Mouse (Mus musculus) embryonic stem cell, embryonic (primary cell): ENCODE results near the gene Epb41l3.

Source experiments
- CTCF ChIA-PET, 4 experiments: fragments of 300-600 bp in 2 of 4; fragments of 350-600 bp in 2 of 4; sonication (Branson Sonifier 250); formaldehyde crosslinking; loops; one replicate each; lab custom pipeline; 2022; ENCODE audit warnings: inconsistent platforms in 2 of 4; lab: Charles Lee
- POLR2A ChIA-PET, 4 experiments: fragments of 300-600 bp in 2 of 4; fragments of 350-600 bp in 2 of 4; sonication (Branson Sonifier 250); formaldehyde crosslinking; loops; one replicate each; lab custom pipeline; 2022; ENCODE audit warnings: antibody characterized with exemption in 4 of 4, inconsistent platforms in 1 of 4; lab: Charles Lee

Epb41l3 gene

DNA sequence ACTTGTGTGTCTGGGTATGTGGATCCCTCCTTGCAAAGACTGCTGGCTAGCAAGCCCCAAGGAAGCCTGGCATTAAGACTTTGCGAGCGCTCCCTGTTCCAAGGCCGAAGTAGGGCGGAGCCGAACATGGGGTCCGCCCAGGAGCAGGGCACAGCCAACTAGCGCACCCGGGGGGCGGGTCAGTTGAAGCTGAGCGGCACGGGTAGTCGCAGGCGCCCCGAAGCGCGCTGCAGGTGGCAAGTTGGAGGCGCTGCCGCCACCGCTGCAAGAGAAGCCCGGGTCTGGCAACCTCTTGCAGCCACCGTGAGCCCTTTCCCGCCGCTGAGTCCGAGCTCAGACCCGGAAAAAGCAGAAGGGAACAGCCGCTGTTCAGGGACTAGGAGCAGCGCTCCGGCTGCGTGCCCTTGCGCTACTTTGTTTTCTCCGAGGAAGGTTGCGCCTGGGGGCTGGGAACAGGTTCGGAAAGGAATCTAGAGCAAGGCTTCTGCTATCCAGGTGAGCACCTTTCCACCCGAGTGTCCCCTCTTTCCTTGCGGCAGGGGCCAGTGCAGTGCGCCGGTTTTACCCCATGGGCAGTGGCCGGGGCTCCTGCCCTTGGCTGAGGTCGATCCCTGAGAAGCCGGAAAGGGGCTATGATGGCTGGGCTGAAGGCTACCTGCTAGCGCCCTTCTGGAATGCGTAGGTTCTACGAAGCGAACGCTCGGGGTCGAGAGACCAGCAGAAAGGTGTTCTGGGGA, at the start of gene Epb41l3:
TSS of gene Epb41l3 (plus strand) at position 183 of the 737 bp plus-strand sequence.
- CTCF ChIA-PET, result interaction anchor here in 1 of 4 experiments (0.6 kb wide), 1 partner anchor 1569 kb away, joined by 4 read pairs; no protein-coding TSS in a partner anchor
- POLR2A ChIA-PET, result no interaction called here

DNA sequence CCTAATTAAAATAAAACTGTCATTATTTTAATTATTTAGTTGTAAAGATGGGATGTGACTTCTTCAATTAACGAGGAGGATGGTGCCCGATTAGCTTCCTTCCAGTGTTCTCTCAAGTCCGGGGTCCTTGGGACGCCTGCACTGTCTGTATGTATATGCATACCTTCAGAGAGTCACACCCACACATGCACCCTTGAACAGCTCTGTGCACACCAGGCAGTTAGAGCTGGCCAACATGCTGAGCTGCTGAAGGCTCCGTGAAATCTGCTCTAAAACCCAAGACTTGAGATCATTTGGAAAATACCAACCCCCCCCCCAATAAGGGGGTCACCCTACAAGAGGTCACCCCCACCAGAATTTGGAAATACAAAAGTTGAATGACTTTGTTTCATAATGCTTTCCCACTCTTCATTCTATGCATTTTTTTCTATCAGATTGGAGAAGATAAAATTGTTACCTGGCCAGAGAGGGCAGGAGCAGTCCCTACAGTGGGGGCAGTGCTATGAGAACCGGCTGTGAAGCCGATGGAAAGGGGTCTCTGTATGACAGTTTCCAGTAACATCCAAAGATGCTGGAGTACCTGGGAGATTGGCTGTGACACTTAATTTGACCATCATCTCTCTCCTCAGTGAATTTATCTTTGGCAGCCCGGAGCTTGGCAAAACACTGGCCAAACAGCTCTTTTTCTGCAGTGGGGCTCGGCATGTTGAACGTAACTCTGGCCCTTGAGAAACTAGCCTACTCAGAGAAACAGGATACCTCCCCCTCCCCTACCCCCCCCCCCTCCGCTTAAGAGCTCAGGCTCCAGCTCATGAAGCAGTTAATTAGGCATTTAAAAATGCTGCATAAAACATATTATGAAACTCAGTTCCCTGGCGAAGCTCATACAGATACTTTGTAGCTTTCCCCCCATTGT, 36.5 kb upstream of the Epb41l3 start:
- POLR2A ChIA-PET, result no interaction called here
- CTCF ChIA-PET, result interaction anchor here in 1 of 4 experiments (0.6 to 0.8 kb wide), 4 partner anchors 13 to 830 kb away, joined by 3 to 5 read pairs (median 4); no protein-coding TSS in a partner anchor

DNA sequence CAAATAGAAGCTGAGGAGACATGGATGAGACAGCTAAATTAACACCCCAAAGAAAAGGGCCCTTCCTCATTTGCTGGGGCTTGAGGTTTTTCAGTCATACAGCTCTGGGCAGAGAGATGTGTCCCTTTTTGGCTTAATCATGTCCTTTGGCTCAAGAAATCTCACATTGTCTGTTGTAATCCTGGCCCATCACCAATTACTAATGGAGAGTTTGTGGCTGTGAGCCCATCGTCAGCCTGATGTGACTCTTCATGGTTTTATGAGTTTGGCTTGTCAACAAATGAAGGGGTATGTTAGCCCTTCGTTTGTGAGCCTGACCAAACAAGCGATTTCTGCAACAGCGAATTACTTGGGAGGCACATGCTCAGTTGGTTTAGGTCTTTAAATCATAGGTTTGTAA, 34.0 kb upstream of the Epb41l3 start:
- ChIA-PET CTCF (no interaction called here), POLR2A (no interaction called here)

DNA sequence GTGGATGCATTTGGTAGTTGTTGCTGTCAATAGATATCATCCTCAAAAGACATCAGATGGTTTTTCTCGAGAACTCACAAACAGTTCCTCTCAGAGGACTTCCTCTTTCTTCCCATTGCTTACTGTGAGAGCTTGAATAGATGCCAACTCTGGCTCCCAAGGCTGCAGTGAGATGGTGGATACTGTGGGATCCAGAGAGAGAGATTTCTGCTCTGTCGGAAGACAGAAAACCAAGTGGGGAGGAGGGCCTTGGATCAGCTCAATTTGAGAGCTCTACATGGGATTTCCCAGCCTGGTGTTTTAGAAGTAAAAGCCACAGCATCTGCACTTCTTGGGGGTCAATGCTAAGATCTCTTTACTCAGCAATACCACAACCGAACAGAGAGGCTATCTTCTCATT, 26.7 kb upstream of the Epb41l3 start:
- ChIA-PET CTCF (no interaction called here), POLR2A (no interaction called here)

DNA sequence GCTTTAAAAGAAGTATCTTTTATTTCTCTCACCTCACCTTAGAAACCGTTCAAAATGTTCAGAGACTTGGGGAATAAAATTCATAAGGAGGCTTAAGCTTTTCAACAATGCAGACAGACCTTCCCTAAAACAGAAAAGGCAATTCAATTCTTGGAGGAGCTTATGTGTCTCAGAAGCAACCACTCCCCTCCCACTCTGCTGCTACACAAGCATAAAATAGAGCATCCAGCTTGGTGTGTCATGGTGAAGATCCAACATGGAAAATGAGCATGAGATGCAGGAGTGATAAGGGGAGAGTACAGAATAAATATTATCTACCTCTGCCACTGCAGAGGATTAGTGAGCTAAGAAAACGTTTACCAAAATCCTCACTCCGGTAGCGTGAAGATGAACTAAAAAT, 21.5 kb upstream of the Epb41l3 start:
- POLR2A ChIA-PET, result interaction anchor here in 2 of 4 experiments (0.6 kb wide), 2 partner anchors 12 to 95 kb away, joined by 3 to 9 read pairs; no protein-coding TSS in a partner anchor
- CTCF ChIA-PET, result no interaction called here

DNA sequence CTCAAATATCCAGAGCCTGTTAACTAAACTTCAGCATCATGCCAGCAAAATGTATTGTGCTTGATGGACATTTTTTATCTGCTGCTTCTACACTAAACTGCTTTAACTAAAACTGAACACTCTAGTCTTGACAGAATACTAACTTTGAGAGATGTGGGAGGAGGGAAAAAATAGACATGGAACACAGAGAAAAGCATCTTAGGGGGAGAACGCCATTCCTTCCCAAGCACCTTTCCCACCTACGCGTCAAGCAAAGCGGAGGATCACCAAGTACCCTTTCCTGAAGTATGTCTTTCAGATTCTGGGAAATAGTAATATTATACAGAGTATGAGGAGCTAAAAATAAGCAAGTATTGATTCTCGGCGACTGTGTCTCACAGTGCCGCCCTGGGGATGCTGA, 15.7 kb upstream of the Epb41l3 start:
- POLR2A ChIA-PET, result no interaction called here
- CTCF ChIA-PET, result no interaction called here

DNA sequence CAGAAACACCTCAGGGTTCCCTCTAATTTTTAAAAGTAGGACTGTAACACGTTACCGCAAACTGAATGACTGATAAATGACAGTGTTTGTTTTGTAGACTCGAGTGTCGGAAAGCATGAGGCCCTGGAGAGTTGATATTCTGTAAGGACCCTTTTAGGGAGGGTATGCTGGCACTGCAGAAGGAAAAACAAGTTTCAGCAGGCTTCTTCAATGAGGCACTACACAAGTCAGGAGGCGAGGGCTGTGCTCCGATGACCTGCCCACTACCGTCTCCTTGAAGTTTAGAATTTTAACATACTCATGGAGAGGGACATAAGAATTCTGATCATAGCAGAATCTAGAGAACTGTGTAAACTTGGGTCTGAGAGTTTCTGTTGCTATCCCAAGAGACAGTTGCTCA, 15.1 kb upstream of the Epb41l3 start:
- ChIA-PET POLR2A (no interaction called here), CTCF (no interaction called here)

DNA sequence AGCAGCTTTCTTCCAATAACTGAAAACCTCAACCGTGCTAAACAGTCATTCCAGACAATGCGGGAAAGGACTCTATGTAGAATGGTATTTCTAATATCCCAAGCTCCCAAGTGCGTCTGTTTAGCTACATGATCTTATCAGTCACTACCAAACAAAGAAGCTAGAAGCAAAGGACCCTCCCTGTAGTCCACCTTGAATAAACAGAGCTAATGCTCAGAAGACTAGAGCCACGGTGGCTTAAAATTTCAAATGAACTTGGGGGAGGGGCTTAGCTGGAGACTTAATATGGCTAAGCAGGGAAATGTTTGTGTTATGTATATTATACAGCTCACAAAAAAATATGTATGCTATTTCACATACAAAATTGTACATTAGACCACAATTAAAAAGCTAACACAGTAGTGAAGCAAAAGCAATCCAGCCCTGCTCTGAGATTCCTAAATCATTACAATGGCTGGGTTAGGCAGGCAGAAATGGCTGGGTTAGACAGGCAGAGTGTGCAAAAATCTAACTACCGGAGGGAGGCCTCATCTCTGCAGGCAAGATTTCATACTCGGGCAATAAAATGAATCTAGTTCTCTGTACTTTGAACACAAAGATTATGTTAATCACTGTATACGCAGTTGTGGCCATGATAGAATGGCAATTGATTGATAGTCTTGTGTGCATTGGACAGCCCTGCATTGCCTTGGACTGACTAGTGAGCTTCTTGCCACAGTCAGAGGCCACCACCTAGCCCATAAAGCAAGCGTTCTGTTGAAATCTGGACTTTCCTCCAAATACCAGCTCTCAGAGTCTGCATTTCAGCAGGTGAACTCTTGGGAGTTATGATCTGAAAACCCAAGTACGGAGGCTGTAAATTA, 13.4 kb upstream of the Epb41l3 start:
- POLR2A ChIA-PET, result interaction anchor here in 1 of 4 experiments (1.1 kb wide), 1 partner anchor 10 kb away, joined by 4 read pairs; no protein-coding TSS in a partner anchor
- CTCF ChIA-PET, result no interaction called here

DNA sequence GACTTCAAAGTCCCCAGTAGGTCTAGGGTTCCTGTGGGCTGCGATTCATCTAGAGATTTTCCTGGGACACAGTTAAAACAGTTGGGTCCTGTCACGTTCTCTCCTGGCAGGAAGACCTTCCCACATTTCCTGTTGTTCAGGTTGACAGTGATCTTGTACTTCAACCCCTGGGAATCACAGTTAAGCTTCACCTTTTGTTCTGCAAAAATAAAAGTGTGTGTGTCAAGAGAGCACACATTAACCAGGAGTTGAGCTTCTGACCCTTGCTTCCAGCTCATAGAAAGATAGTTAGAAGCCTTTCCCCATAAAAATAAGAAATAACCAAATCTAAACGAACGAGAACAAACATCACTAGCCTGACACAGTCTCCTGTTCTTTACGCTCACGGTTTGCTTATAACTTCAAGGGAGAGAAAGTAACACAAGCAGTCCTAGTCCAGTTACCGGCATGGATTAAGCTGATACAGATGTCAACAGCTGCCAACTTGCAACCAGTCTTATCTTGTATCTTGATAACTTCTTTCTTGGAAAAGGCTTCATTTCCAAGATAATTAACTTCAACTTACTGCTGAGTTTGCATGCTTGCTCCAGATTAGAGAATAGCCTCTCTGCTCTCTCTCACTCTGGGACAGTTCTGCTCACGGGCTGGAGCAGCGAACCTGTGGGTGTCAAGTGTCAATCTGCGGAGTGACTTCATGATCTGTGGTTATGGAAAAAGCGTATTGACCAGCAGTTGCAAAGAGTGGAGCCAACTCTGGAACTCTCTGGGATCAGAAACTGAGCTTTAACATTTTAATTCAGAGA, 7.3 kb upstream of the Epb41l3 start:
- CTCF ChIA-PET, result no interaction called here
- POLR2A ChIA-PET, result interaction anchor here in 1 of 4 experiments (1.2 kb wide), 1 partner anchor 14 kb away, joined by 3 read pairs; no protein-coding TSS in a partner anchor

DNA sequence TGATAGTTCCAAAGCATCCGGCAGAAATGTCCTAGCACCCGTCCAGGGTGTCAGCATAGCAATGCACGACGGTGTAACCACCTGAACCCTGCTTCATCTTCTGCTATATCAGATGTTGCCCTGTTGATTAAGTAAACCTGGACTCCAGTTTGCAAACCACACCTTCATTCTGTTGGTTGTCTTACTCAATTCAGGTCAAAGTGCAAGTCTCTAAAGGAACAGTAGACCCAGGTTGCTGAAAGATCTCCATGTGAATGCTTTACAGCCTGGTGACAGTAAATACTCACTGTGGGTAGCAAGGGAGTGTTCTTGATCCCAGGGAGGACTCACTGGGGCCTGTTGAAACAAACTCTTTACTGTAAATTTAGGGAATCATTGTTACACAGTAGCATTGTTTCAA, 1.4 kb upstream of the Epb41l3 start:
- CTCF ChIA-PET, result interaction anchor here in 1 of 4 experiments (0.6 kb wide), 1 partner anchor 100 kb away, joined by 5 read pairs; no protein-coding TSS in a partner anchor
- POLR2A ChIA-PET, result no interaction called here

DNA sequence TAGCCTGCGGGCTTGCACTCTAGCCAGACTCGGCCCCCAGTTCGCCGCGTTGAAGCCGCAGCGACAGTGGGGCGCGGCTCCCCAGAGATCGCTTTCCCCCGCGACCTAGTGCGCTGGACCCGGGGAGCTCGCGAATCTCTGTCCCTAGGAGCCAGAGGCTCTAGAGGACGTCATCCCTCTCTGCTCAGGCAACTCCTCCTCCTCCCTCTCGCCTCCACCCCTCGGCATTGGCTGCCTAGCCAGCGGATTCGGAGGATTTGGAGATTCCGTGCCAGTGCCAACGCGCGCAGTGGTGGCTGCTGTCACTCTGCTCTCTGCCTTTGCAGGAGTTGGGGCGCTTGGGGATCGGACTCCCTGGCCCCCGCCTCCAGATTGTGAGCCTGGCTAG, 749 bp downstream of the Epb41l3 start:
- ChIA-PET CTCF (interaction anchor here in 2 of 4 experiments (0.6 to 1.0 kb wide), 2 partner anchors 12 to 1570 kb away, joined by 3 to 4 read pairs; no protein-coding TSS in a partner anchor), POLR2A (interaction anchor here in 1 of 4 experiments (1.1 kb wide), 1 partner anchor 306 kb away, joined by 3 read pairs; the partner anchor contains the start of gene Zbtb14)

DNA sequence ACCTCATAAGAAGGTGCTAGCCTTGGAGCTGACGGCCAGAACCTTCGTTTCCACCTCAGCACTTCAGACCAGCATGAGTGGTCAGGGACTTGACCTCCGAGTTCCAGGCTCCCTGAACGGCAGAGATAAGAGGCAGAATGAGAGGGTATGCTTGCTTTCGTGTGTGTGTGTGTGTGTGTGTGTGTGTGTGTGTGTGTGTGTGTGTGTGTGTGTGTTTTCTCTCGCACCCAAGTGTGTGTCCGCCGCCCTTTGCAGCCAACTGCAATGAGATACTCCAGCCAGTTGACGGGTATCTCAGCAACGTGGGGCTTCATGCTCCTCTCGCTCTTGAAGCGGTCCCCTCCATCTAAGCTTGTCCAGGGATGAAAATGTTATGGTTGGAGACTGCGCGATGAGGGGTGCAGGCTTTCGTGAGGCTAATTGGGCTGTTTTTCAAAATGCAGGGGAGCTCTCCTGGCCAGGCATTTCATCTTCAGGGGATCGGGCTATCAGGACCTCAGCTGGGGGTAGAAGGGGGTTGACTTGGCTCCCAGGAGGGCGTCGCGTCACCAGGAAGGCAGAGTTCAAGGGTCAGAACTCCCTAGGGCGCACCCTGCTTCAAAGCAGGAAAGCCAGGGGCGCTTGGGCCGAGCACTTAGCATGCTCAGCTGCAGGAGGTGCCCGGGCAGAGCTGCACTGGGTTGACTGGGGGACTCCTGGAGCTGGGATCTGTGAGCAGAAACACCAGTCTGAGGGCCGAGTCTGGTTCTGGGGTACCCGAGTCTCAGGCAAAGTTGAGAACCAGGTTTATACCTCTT, 1.5 kb downstream of the Epb41l3 start:
- ChIA-PET CTCF (interaction anchor here in 1 of 4 experiments (1.0 kb wide), 1 partner anchor 12 kb away, joined by 3 read pairs; no protein-coding TSS in a partner anchor), POLR2A (interaction anchor here in 2 of 4 experiments (0.7 to 1.1 kb wide), 2 partner anchors 153 to 305 kb away, joined by 3 read pairs; partner anchors contain the start of gene Zbtb14 (in 1 of the 2))

DNA sequence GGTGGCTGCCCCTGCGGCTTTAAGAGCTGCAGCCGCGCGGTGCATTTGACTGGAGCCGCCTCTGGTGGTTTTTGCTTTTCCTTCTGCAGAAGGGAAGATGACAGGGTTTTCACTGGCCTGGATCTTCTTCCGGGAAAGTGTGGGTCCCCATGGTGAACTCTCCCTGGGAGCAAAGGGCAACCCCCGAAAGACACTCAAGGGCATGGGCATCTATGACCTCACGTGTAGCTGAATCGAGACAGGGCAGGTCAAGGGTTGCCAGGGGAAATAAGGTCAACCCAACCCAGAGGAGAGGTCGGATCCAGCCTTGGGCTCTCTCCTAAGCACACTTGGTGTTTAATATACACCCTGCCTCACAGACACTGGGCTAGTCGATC, 2.0 kb downstream of the Epb41l3 start:
- CTCF ChIA-PET, result interaction anchor here in 1 of 4 experiments (1.0 kb wide), 1 partner anchor 11 kb away, joined by 3 read pairs; no protein-coding TSS in a partner anchor
- POLR2A ChIA-PET, result interaction anchor here in 2 of 4 experiments (0.7 to 1.1 kb wide), 2 partner anchors 154 to 305 kb away, joined by 3 read pairs; partner anchors contain the start of gene Zbtb14 (in 1 of the 2)

DNA sequence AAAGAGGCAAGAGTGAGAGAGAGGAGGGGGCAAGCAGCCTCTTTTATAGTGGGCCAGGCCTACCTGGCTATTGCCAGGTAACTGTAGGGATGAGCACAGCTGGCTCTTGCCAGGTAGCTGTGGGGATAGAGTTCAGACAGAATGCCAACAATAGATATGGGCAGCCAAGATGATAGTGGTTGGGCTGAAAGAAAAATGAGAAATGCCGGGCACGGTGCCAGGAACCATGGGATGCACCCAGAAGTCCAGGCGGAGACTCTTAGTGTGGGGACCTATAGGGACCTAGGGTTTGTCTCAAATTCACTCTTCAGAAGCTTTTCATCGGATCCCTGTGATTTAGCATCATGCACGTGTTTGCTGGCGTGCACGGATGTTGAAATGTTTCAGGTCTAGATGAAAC, 6.8 kb downstream of the Epb41l3 start:
- CTCF ChIA-PET, result no interaction called here

DNA sequence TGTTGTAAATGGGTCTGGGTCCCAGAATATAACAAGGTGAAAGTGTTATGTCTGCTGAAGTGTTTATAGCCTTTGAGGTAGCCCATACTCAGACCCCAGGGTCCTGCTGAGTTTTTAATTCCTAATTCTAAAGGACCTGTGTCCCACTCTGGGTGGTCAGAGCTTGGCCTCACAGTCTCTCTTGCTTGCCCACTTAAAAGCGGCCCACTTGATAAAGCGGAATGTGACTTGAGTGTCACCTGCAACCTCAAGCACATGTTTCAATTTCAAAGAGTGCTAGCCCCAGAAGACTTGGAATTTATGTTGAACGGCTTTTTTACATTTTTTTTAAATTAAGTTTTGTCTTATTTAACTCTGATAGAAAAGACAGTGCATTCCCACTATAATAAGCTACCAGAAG, 16.1 kb downstream of the Epb41l3 start:
- ChIA-PET POLR2A (no interaction called here), CTCF (interaction anchor here in 1 of 4 experiments (0.7 kb wide), 1 partner anchor 277 kb away, joined by 3 read pairs; no protein-coding TSS in a partner anchor)

More for the DNA sequence above, 6.8 kb downstream of the Epb41l3 start:
- POLR2A ChIA-PET, result interaction anchor here in 1 of 4 experiments (0.5 to 0.9 kb wide), 2 partner anchors 15 to 244 kb away, joined by 3 read pairs; no protein-coding TSS in a partner anchor

DNA sequence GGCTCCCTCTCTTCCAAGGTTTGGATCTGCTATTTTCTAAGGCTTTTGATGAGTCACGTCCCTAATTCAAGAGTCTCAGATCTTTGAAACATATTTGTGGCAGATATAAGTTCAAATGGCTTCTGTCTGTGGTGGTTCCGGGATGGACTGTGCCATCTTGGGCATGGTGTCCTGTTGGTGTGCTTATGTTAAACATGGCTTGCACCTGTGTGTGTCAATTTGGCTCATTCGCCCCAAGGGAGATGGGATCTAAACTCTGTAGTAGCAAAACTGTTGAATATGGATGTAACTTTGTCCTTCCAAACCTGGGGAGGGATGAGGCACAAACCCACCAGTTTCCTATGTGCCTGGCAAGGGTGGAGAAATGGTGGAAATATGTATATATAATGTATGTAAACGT, 21.6 kb downstream of the Epb41l3 start:
- ChIA-PET POLR2A (no interaction called here), CTCF (no interaction called here)

DNA sequence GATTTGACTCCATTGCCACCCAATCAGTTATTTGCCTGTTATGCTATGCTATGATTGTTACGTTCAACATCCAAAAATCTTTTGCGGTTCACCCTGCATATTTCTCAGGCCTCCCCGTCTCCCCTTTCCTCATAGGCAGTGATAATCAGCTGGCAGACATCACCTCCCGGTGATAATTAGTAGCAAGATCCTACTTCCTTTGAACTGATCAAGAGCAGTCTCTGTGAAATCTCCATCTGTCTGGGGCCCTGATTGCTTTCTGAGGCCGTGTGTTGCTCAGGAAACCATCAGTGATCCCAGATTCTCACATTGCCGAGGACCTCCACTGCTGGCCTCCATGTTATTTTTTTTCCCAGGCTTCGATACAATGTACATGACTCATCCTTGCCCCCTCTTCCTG, 22.5 kb downstream of the Epb41l3 start:
- POLR2A ChIA-PET, result no interaction called here
- CTCF ChIA-PET, result no interaction called here
